Mouse (Mus musculus): ENCODE data around the gene Ces1e. TPM values are rescaled to one million over a fixed set of nuclear protein-coding genes. Genes with fewer than 3 reads are reported as not detected.

Gene Ces1e
- not detected for total RNA-seq (2021)
- long read RNA-seq, experiment 1 = 0 reads
- long read RNA-seq, experiment 2 = 0 reads

- no peak within 1 kb of the TSS for H3K4me3 ChIP-seq
- intact Hi-C loops (cut with DNase I) = no loop called here
- H3K27ac ChIP-seq = no peak within 1 kb of the TSS
- DNase-seq (ENCODE audit: extremely low spot score in 1 of 2, low spot score in 2 of 2) = no peak
- TF ChIP-seq CTCF (IDR thresholded peaks at IDR 0.05) = no peak
Measured at GRCm38 (mm10) chr8:93229446-93229845, at the start of gene Ces1e. Gene Ces1e, minus strand, starts transcription at chr8:93229619.

- intact Hi-C loops (cut with DNase I) = no loop called here
- DNase-seq (ENCODE audit: extremely low spot score in 1 of 2, low spot score in 2 of 2) = no peak
- H3K27ac ChIP-seq = no peak overlapping the region
- H3K4me3 ChIP-seq = no peak overlapping the region
- no peak for TF ChIP-seq CTCF (IDR thresholded peaks at IDR 0.05)
Measured at GRCm38 (mm10) chr8:93278176-93278805, 48.9 kb upstream of the Ces1e start.

GRCm38 (mm10) chr8:93274609-93275008, 45.2 kb upstream of the Ces1e start:
- DNase-seq (ENCODE audit: extremely low spot score in 1 of 2, low spot score in 2 of 2) = no peak
- Histone ChIP-seq H3K4me3 (no peak overlapping the region), H3K27ac (no peak overlapping the region)
- intact Hi-C loops (cut with DNase I) = no loop called here
- no peak for TF ChIP-seq CTCF (IDR thresholded peaks at IDR 0.05)

- intact Hi-C loops (cut with DNase I) = no loop called here
- H3K27ac ChIP-seq = peak overlapping the region; percentile 62
- no peak for TF ChIP-seq CTCF (IDR thresholded peaks at IDR 0.05)
- no peak overlapping the region for H3K4me3 ChIP-seq
- DNase-seq (ENCODE audit: extremely low spot score in 1 of 2, low spot score in 2 of 2) = peak in 1 of 2 experiments; percentile 25
Measured at GRCm38 (mm10) chr8:93273321-93273720, 43.9 kb upstream of the Ces1e start.

- no peak for DNase-seq (ENCODE audit: extremely low spot score in 1 of 2, low spot score in 2 of 2)
- Histone ChIP-seq H3K27ac (peak overlapping the region; percentile 62), H3K4me3 (no peak overlapping the region)
- no peak for TF ChIP-seq CTCF (IDR thresholded peaks at IDR 0.05)
- intact Hi-C loops (cut with DNase I) = no loop called here
Measured at GRCm38 (mm10) chr8:93272686-93273085, 43.3 kb upstream of the Ces1e start.

- intact Hi-C loops (cut with DNase I) = no loop called here
- no peak overlapping the region for H3K4me3 ChIP-seq
- DNase-seq (ENCODE audit: extremely low spot score in 1 of 2, low spot score in 2 of 2) = no peak
- H3K27ac ChIP-seq = no peak overlapping the region
- TF ChIP-seq CTCF (IDR thresholded peaks at IDR 0.05) = no peak
Measured at GRCm38 (mm10) chr8:93261436-93261835, 32.0 kb upstream of the Ces1e start.

- Histone ChIP-seq H3K27ac (no peak overlapping the region), H3K4me3 (no peak overlapping the region)
- TF ChIP-seq CTCF (IDR thresholded peaks at IDR 0.05) = no peak
- no peak for DNase-seq (ENCODE audit: extremely low spot score in 1 of 2, low spot score in 2 of 2)
- intact Hi-C loops (cut with DNase I) = no loop called here
Measured at GRCm38 (mm10) chr8:93252400-93252925, 23.0 kb upstream of the Ces1e start.

GRCm38 (mm10) chr8:93246057-93246456, 16.6 kb upstream of the Ces1e start:
- intact Hi-C loops (cut with DNase I) = no loop called here
- no peak for TF ChIP-seq CTCF (IDR thresholded peaks at IDR 0.05)
- no peak for DNase-seq (ENCODE audit: extremely low spot score in 1 of 2, low spot score in 2 of 2)
- no peak overlapping the region for H3K27ac ChIP-seq
- H3K4me3 ChIP-seq = no peak overlapping the region

- Histone ChIP-seq H3K4me3 (no peak overlapping the region), H3K27ac (peak overlapping the region; percentile 65)
- no peak for DNase-seq (ENCODE audit: extremely low spot score in 1 of 2, low spot score in 2 of 2)
- no peak for TF ChIP-seq CTCF (IDR thresholded peaks at IDR 0.05)
- intact Hi-C loops (cut with DNase I) = no loop called here
Measured at GRCm38 (mm10) chr8:93239884-93240283, 10.5 kb upstream of the Ces1e start.

- no peak for TF ChIP-seq CTCF (IDR thresholded peaks at IDR 0.05)
- no peak overlapping the region for H3K4me3 ChIP-seq
- DNase-seq (ENCODE audit: extremely low spot score in 1 of 2, low spot score in 2 of 2) = no peak
- no peak overlapping the region for H3K27ac ChIP-seq
- intact Hi-C loops (cut with DNase I) = no loop called here
Measured at GRCm38 (mm10) chr8:93235681-93236080, 6.3 kb upstream of the Ces1e start.

- TF ChIP-seq CTCF (IDR thresholded peaks at IDR 0.05) = no peak
- H3K4me3 ChIP-seq = no peak overlapping the region
- H3K27ac ChIP-seq = no peak overlapping the region
- intact Hi-C loops (cut with DNase I) = no loop called here
- DNase-seq (ENCODE audit: extremely low spot score in 1 of 2, low spot score in 2 of 2) = no peak
Measured at GRCm38 (mm10) chr8:93234706-93235105, 5.3 kb upstream of the Ces1e start.

- no peak for TF ChIP-seq CTCF (IDR thresholded peaks at IDR 0.05)
- no peak overlapping the region for H3K4me3 ChIP-seq
- intact Hi-C loops (cut with DNase I) = no loop called here
- no peak for DNase-seq (ENCODE audit: extremely low spot score in 1 of 2, low spot score in 2 of 2)
- H3K27ac ChIP-seq = no peak overlapping the region
Measured at GRCm38 (mm10) chr8:93234068-93234467, 4.6 kb upstream of the Ces1e start.
